Mouse (Mus musculus) spleen, postnatal 10 days (tissue): ENCODE data around the gene Tmem210.

Experiments used
- DNase-seq, 2 experiments: peaks; one replicate each; pipeline ENCODE4 v3.0.0; 2021 to 2022; ENCODE audit warnings: low spot score in 2 of 2

The Tmem210 gene

DNA sequence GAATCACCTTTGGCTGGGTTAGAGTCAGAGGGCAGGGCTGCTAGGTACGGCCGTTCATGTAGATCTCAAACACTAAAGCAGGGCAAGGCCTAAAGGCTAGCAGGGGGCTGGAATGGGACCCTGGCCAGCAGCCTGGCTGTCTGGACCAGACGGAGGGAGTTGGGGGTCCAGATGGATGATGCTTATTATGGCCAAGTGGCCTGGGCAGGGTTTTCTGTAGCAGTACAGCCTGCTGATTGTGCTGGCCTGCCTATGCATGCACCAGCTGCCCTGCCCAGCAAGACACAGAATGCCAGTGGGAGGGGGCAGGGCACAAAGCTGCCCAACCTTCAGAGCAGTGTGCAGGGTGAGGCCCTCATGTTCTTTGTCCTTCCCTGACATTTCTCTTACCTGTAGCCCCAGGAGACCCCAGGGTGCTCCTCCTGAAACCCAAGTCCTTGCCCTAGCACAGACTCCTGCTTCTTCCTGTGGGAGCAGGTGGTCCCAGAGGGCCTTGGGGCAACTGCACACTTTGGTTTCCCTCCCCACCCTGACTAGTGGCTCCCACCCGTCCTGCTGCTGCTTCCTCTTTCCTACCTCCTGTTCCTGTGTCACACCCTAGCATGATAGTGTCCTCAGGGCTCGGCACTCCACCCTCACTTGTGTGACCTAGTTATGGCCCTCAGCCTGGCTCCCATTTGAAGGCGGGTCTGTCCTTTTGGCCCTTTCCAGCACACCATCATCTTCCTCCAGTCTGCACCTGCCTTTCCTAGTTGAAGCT, 21.9 kb upstream of the Tmem210 start:
- peak in 1 of 2 experiments; percentile 35 for DNase-seq

- DNase-seq = no peak
Observed at GRCm38 (mm10) chr2:25266720-25267119, 21.2 kb upstream of the Tmem210 start.

GRCm38 (mm10) chr2:25267241-25267640, 20.7 kb upstream of the Tmem210 start:
- no peak for DNase-seq

- DNase-seq = no peak
Observed at GRCm38 (mm10) chr2:25267746-25268309, 20.1 kb upstream of the Tmem210 start.

- peak; percentile 98 to 99 for DNase-seq
Observed at GRCm38 (mm10) chr2:25271827-25272511, 16.0 kb upstream of the Tmem210 start, which contains the start of the genes Ssna1 and Anapc2. Gene Ssna1, minus strand, starts transcription at chr2:25272438. Gene Anapc2, plus strand, starts transcription at chr2:25272478.

- no peak for DNase-seq
Observed at GRCm38 (mm10) chr2:25272515-25272914, 15.4 kb upstream of the Tmem210 start.

DNA sequence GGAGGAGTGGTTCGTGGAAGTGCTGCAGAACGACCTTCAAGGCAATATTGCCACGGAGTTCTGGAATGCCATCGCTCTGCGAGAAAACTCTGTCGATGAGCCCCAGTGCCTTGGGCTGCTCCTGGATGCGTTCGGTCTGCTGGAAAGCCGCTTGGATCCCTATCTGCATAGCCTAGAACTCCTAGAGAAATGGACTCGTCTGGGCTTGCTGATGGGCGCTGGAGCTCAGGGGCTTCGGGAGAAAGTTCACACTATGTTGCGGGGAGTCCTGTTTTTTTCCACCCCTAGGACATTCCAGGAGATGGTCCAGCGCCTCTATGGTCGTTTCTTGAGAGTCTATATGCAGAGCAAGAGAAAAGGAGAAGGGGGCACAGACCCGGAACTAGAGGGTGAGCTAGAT, 14.9 kb upstream of the Tmem210 start:
- DNase-seq = no peak

- DNase-seq = peak; percentile 68 to 91
Observed at GRCm38 (mm10) chr2:25278928-25279882, 8.7 kb upstream of the Tmem210 start.

GRCm38 (mm10) chr2:25285551-25285950, 2.4 kb upstream of the Tmem210 start:
- no peak for DNase-seq

DNA sequence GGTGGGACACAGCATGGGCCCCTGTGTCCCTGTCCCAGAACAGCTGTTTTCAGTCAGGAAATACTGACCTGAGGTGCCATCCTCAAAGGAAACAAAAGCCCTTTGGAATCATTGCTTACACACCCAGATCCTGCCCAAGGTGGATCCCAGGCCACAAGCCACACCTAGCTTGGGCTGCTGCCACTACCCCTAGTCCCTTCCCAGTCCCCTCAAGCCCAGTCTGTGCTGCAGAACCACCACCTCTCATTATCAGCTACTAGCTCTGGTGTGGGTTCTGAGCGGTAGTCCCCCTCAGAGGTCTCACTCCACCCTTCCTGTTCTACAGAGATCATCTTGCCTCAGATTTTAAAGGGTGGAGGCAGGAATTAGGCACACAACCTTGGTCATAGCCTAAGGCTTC, 1.6 kb upstream of the Tmem210 start:
- peak in 1 of 2 experiments; percentile 14 for DNase-seq

GRCm38 (mm10) chr2:25286837-25287636, 908 bp upstream of the Tmem210 start:
- peak; percentile 5 to 19 for DNase-seq

DNA sequence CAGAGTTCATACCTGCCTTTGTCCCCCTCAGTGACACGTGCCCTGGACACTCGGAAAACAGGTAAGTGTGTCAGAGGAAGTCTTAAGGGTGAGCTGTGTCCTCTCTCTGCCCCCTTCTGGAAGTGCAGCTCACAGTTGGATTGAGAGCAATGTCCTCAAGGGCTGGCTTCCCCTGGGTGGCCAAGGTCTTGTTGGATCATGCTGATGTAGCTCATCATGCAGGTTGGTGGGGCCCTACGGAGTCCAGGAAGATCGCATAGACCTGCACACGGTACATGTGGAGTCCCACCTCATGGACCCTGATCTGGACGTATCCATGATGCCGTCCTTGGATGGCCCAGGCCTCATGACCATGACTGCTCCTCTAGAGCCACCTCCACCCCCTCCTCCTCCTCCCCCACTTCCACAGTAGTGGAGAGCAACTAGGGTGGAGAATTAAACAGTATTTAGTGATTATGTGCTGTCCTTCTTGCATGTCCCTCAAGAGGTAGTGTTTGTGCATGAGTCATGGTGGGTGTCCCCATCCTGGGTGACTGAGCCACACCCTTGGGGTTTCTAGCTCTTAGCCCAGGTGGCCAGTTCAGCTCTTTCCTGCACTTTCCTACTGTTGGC, 895 bp downstream of the Tmem210 start:
- peak in 1 of 2 experiments; percentile 9 for DNase-seq

DNA sequence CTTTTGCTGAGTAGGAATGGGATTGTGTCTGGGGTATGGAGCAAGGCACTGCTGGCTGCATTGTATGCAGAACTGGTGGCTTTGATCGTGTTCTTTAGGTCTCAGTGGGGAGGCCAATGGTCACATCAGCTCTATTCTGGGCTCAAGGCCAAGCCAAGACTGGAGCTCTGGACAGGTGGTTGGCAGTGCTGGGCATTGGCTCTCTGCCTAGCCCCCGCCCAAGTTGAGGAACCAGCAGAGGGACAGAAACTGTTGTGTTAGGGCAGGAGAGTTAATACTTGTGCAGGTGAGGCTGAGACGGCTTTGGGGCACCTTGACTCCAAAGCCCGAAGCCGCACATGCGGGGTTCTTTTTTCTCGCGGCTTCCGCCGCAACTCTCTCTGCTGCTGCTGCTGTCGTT, 1.7 kb downstream of the Tmem210 start, which contains the start of gene Lrrc26:
Lrrc26 (plus strand) TSS at position 265 of the 400 bp plus-strand sequence.
- no peak for DNase-seq

DNA sequence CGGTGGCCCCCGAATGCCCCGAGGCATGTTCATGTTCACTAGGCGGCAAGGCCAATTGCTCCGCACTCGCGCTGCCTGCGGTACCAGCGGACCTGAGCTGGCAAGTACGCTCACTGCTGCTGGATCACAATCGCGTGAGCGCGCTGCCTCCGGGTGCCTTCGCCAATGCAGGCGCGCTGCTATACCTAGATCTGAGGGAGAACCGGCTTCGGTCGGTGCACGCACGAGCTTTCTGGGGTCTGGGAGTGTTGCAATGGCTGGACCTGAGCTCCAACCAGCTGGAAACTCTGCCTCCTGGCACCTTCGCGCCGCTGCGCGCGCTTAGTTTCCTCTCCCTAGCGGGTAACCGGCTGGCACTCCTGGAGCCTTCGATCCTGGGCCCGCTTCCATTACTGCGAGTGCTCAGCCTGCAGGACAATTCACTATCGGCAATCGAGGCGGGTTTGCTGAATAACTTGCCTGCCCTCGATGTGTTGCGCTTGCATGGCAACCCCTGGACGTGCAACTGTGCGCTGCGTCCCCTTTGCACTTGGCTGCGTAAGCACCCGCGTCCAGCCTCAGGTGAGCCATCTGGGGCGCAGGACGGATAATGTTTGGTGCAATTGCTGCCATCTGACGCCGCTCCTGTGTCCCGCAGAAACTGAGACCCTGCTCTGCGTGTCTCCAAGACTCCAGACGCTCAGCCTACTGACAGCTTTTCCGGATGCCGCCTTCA, 2.3 kb downstream of the Tmem210 start:
- DNase-seq = peak; percentile 13 to 14

DNA sequence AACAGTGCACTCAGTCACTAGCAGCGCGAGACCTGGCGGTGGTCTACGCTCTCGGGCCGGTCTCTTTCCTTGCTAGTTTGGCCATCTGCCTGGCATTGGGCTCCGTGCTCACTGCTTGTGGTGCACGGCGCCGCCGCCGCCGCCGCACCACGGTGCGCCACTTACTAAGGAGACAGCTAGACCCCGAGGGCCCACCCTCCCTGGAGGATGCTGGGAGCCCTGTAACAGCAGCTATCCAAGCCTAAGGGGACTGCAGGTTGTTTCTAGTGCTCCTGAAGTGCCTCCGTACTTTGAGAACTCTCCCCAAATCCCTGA, 2.8 kb downstream of the Tmem210 start:
- DNase-seq = no peak

DNA sequence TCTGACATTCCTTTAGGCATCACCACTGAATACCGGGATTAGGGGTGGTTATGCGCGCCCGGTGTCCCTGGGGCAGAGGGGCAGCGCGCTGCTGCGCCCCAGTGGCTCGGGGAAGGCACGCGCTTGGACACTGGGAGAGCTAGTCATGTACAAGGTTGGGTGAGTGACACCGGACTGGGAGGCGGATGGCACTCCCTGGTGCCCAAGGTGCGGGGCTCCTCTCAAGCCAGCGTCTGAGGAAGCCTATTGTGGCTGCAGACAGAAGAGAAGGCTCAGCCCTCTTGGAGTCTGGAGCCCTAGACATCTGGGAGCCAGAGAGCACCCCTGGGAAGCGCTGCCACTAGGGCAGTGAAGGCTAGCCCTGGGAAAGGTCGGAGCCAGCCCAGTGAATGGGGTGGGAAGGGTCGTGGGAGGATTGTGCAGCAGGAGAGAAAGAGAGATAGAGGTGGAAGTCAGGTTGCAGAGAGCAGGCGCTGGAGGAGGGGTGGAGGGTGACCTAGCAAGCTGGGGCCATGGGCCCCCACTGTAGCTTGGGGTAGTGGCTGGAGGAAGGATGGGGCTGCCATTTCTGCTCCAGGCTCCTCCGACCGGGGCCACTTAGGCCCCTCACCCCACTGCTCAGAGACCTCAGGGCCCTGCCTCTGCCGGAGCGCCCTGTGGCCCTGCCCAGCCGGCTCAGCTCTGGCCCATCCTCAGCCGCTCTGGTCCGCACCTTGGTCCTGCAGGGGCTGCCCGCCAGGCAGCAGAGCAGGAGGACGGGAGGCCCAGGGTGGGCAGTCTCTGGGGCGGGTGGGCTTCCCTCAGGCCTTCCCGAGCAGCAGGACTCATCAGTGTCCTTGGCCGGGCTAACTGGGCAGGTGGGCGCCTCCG, 3.5 kb downstream of the Tmem210 start:
- peak in 1 of 2 experiments; percentile 17 for DNase-seq

GRCm38 (mm10) chr2:25292054-25292544, 4.2 kb downstream of the Tmem210 start:
- DNase-seq = peak in 1 of 2 experiments; percentile 24

DNA sequence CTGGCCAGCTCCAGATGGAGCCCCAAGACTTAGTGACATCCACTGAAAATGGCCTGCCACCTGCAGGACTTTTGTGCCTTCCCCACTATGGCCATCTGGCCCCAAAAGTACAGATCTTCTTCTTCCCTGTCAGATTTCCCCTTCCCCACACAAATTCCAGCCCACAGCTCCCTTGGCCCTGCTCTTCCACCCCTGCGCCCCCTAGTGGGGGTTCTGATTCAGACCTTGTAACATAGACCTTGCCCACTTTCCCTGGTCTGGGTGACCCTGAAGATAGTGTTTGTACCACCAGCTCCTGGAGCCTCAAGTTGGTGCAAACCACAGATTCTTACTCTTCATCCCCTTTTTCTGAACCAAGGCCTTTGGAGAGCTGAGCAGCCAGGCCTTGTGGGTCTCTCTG, 4.9 kb downstream of the Tmem210 start:
- peak; percentile 70 to 88 for DNase-seq
